Mouse (Mus musculus): ENCODE measurements around the gene Sox12. TPM values are rescaled to one million over a fixed set of nuclear protein-coding genes. Genes with fewer than 3 reads are reported as not detected.
A peak's percentile ranks its signal among the peaks of the same experiment; 100 is the strongest.

Sox12 gene
- polyA plus RNA-seq, 1 experiment from 2014 or later, result 20.7 TPM

GRCm38 (mm10) chr2:152347722-152348121 is 50.1 kb downstream of the Sox12 start:
- H3K4me3 ChIP-seq (ENCODE audit: low read depth, low read length), result no peak overlapping the region
- no peaks in the 10 kb centered on the region for H3K36me3 ChIP-seq (replicated peaks; ENCODE audit: control insufficient read depth, insufficient read depth, low read depth, low read length)
- DNase-seq (ENCODE audit: low spot score), result no peak
- H3K9ac ChIP-seq (replicated peaks; ENCODE audit: low read length), result no peak overlapping the region
- ATAC-seq (replicated peaks; ENCODE audit: insufficient number of reproducible peaks, low FRiP score, low TSS enrichment, low read depth), result no peak
- H3K27me3 ChIP-seq (ENCODE audit: control insufficient read depth, insufficient read depth, low read length), result no peaks in the 10 kb centered on the region
- no peaks in the 10 kb centered on the region for H3K9me3 ChIP-seq (replicated peaks; ENCODE audit: control insufficient read depth, low read length)
- no peak overlapping the region for H3K27ac ChIP-seq (replicated peaks; ENCODE audit: low read depth, low read length)
- WGBS, result 78% methylated on average over 2 of the region's 2 CpGs
- no peak overlapping the region for H3K4me2 ChIP-seq (ENCODE audit: low read depth, low read length)
- H3K4me1 ChIP-seq (ENCODE audit: control insufficient read depth, insufficient read depth, low read length), result no peaks in the 10 kb centered on the region

- 33% methylated on average over 9 of the region's 9 CpGs for WGBS
- Histone ChIP-seq H3K27ac (replicated peaks; ENCODE audit: low read depth, low read length) (no peak overlapping the region), H3K4me2 (ENCODE audit: low read depth, low read length) (no peak overlapping the region), H3K4me1 (ENCODE audit: control insufficient read depth, insufficient read depth, low read length) (no peaks in the 10 kb centered on the region), H3K4me3 (ENCODE audit: low read depth, low read length) (no peak overlapping the region), H3K9ac (replicated peaks; ENCODE audit: low read length) (no peak overlapping the region), H3K9me3 (replicated peaks; ENCODE audit: control insufficient read depth, low read length) (no peaks in the 10 kb centered on the region), H3K36me3 (replicated peaks; ENCODE audit: control insufficient read depth, insufficient read depth, low read depth, low read length) (no peaks in the 10 kb centered on the region), H3K27me3 (ENCODE audit: control insufficient read depth, insufficient read depth, low read length) (no peaks in the 10 kb centered on the region)
- DNase-seq (ENCODE audit: low spot score), result no peak
- no peak for ATAC-seq (replicated peaks; ENCODE audit: insufficient number of reproducible peaks, low FRiP score, low TSS enrichment, low read depth)
These were observed 50.9 kb downstream of the Sox12 start for GRCm38 (mm10) chr2:152346776-152347465.

DNA sequence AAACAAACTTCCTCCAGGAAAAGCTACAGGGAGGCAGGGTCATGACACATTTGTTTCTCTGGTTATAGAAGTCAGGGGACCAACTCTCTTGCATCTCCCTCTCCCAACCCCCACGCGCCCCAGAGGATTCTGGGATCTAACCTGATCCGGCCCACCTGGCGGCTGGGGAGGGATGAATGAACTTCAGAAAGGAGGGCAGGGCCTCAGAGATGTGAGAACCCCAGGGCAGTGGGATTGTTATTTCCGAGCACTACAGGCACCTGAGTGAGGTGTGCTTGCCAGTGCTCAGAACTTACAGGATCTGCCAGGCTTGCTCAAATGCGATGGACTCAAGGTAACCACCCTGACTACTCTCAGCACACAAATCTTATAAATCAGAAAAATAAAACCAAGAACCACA is 52.5 kb downstream of the Sox12 start:
- no peak for ATAC-seq (replicated peaks; ENCODE audit: insufficient number of reproducible peaks, low FRiP score, low TSS enrichment, low read depth)
- no peak overlapping the region for H3K27ac ChIP-seq (replicated peaks; ENCODE audit: low read depth, low read length)
- H3K9me3 ChIP-seq (replicated peaks; ENCODE audit: control insufficient read depth, low read length), result no peaks in the 10 kb centered on the region
- H3K4me3 ChIP-seq (ENCODE audit: low read depth, low read length), result no peak overlapping the region
- no peaks in the 10 kb centered on the region for H3K4me1 ChIP-seq (ENCODE audit: control insufficient read depth, insufficient read depth, low read length)
- DNase-seq (ENCODE audit: low spot score), result no peak
- H3K27me3 ChIP-seq (ENCODE audit: control insufficient read depth, insufficient read depth, low read length), result no peaks in the 10 kb centered on the region
- H3K4me2 ChIP-seq (ENCODE audit: low read depth, low read length), result no peak overlapping the region
- no peak overlapping the region for H3K9ac ChIP-seq (replicated peaks; ENCODE audit: low read length)
- no peaks in the 10 kb centered on the region for H3K36me3 ChIP-seq (replicated peaks; ENCODE audit: control insufficient read depth, insufficient read depth, low read depth, low read length)
- WGBS, result 54% methylated on average over 6 of the region's 6 CpGs

DNA sequence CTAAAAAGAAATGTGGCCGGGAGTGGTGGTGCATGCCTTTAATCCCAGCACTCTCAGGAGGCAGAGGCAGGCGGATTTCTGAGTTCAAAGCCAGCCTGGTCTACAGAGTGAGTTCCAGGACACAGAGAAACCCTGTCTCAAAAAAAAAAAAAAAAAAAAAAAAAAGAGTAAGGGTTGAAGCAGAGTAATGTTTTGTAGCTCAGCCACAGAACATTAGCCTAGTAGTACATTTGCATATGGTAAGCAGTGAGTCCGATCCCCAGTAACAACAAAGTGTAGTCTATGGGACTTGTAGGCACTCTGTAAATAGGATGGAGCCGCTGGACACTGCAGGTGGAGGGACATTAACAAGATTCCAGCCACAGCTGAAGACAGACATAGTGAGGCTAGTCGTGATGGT is 53.0 kb downstream of the Sox12 start:
- H3K9ac ChIP-seq (replicated peaks; ENCODE audit: low read length), result no peak overlapping the region
- ATAC-seq (replicated peaks; ENCODE audit: insufficient number of reproducible peaks, low FRiP score, low TSS enrichment, low read depth) (no peak), DNase-seq (ENCODE audit: low spot score) (no peak)
- H3K9me3 ChIP-seq (replicated peaks; ENCODE audit: control insufficient read depth, low read length), result no peaks in the 10 kb centered on the region
- no peaks in the 10 kb centered on the region for H3K36me3 ChIP-seq (replicated peaks; ENCODE audit: control insufficient read depth, insufficient read depth, low read depth, low read length)
- no peak overlapping the region for H3K4me2 ChIP-seq (ENCODE audit: low read depth, low read length)
- H3K27ac ChIP-seq (replicated peaks; ENCODE audit: low read depth, low read length), result no peak overlapping the region
- 63% methylated on average over 5 of the region's 5 CpGs for WGBS
- no peak overlapping the region for H3K4me3 ChIP-seq (ENCODE audit: low read depth, low read length)
- H3K27me3 ChIP-seq (ENCODE audit: control insufficient read depth, insufficient read depth, low read length), result no peaks in the 10 kb centered on the region
- no peaks in the 10 kb centered on the region for H3K4me1 ChIP-seq (ENCODE audit: control insufficient read depth, insufficient read depth, low read length)

DNA sequence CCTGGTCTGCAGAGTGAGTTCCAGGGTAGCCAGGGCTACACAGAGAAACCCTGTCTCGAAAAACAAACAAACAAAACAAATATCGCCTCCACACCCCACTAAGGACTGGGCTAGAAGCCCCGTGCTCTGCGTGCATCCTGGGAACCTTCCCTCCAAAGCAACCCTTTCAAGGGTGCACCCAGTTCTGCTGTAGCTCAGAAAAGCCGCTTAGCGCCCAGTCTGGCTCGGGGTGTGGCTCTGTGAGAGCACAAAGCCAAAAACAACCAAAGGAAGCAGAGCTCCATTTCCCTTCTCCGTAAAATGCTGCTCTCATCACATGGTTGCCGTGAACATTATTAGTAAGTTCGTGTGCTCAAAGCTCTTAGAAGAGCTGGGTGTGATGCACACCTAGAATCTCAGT is 53.5 kb downstream of the Sox12 start:
- Histone ChIP-seq H3K4me1 (ENCODE audit: control insufficient read depth, insufficient read depth, low read length) (no peaks in the 10 kb centered on the region), H3K27me3 (ENCODE audit: control insufficient read depth, insufficient read depth, low read length) (no peaks in the 10 kb centered on the region), H3K9ac (replicated peaks; ENCODE audit: low read length) (no peak overlapping the region), H3K4me3 (ENCODE audit: low read depth, low read length) (peak overlapping the region; percentile 43), H3K27ac (replicated peaks; ENCODE audit: low read depth, low read length) (no peak overlapping the region), H3K36me3 (replicated peaks; ENCODE audit: control insufficient read depth, insufficient read depth, low read depth, low read length) (no peaks in the 10 kb centered on the region), H3K4me2 (ENCODE audit: low read depth, low read length) (peak overlapping the region; percentile 78), H3K9me3 (replicated peaks; ENCODE audit: control insufficient read depth, low read length) (no peaks in the 10 kb centered on the region)
- no peak for ATAC-seq (replicated peaks; ENCODE audit: insufficient number of reproducible peaks, low FRiP score, low TSS enrichment, low read depth)
- no peak for DNase-seq (ENCODE audit: low spot score)
- 15% methylated on average over 10 of the region's 10 CpGs for WGBS

Other genes starting within 250 kb of the Sox12 start
- gene Csnk2a1, start 171.2 kb downstream of the Sox12 start, polyA plus RNA-seq (2014; fragmentation: Nextera tagmentation; extraction: Ambion mirVana), result 57.8 and 64.9 TPM in 2 replicates
- gene Tbc1d20, start 104.2 kb downstream of the Sox12 start, polyA plus RNA-seq (2014; fragmentation: Nextera tagmentation; extraction: Ambion mirVana), result 25.4 and 26.4 TPM in 2 replicates
- 58.2 and 64.9 TPM in 2 replicates for gene Rbck1, start 65.4 kb downstream of the Sox12 start, polyA plus RNA-seq (2014; fragmentation: Nextera tagmentation; extraction: Ambion mirVana)
- gene Trib3, start 54.0 kb downstream of the Sox12 start, polyA plus RNA-seq (2014; fragmentation: Nextera tagmentation; extraction: Ambion mirVana), result 1.4 and 1.7 TPM in 2 replicates
- 3.0 and 4.2 TPM in 2 replicates for gene Nrsn2, start 21.4 kb downstream of the Sox12 start, polyA plus RNA-seq (2014; fragmentation: Nextera tagmentation; extraction: Ambion mirVana)
- 61.6 and 67.7 TPM in 2 replicates for gene Zcchc3, start 17.0 kb upstream of the Sox12 start, polyA plus RNA-seq (2014; fragmentation: Nextera tagmentation; extraction: Ambion mirVana)
- gene 6820408C15Rik, start 17.5 kb upstream of the Sox12 start, polyA plus RNA-seq (2014; fragmentation: Nextera tagmentation; extraction: Ambion mirVana), result 0.17 and 0.24 TPM in 2 replicates
- not detected in 2 replicates for gene Defb23, start 66.6 kb upstream of the Sox12 start, polyA plus RNA-seq (2014; fragmentation: Nextera tagmentation; extraction: Ambion mirVana)
- not detected in 2 replicates for gene Defb20, start 79.0 kb upstream of the Sox12 start, polyA plus RNA-seq (2014; fragmentation: Nextera tagmentation; extraction: Ambion mirVana)
- gene Defb22, start 92.1 kb upstream of the Sox12 start, polyA plus RNA-seq (2014; fragmentation: Nextera tagmentation; extraction: Ambion mirVana), result not detected in 2 replicates
- not detected in 2 replicates for gene Defb26, start 113.6 kb upstream of the Sox12 start, polyA plus RNA-seq (2014; fragmentation: Nextera tagmentation; extraction: Ambion mirVana)
- not detected in 2 replicates for gene Defb28, start 120.2 kb upstream of the Sox12 start, polyA plus RNA-seq (2014; fragmentation: Nextera tagmentation; extraction: Ambion mirVana)
- gene Defb29, start 142.0 kb upstream of the Sox12 start, polyA plus RNA-seq (2014; fragmentation: Nextera tagmentation; extraction: Ambion mirVana), result not detected in 2 replicates
- gene Gm17416, start 171.3 kb upstream of the Sox12 start, polyA plus RNA-seq (2014; fragmentation: Nextera tagmentation; extraction: Ambion mirVana), result not detected in 2 replicates
- gene Defb21, start 174.7 kb upstream of the Sox12 start, polyA plus RNA-seq (2014; fragmentation: Nextera tagmentation; extraction: Ambion mirVana), result not detected in 2 replicates
- gene Defb19, start 182.2 kb upstream of the Sox12 start, polyA plus RNA-seq (2014; fragmentation: Nextera tagmentation; extraction: Ambion mirVana), result not detected in 2 replicates
- not detected in 2 replicates for gene Defb45, start 201.3 kb upstream of the Sox12 start, polyA plus RNA-seq (2014; fragmentation: Nextera tagmentation; extraction: Ambion mirVana)
- not detected in 2 replicates for gene Defb36, start 206.3 kb upstream of the Sox12 start, polyA plus RNA-seq (2014; fragmentation: Nextera tagmentation; extraction: Ambion mirVana)
- gene Defb25, start 225.0 kb upstream of the Sox12 start, polyA plus RNA-seq (2014; fragmentation: Nextera tagmentation; extraction: Ambion mirVana), result not detected in 2 replicates
- gene Rem1, start 228.9 kb upstream of the Sox12 start, polyA plus RNA-seq (2014; fragmentation: Nextera tagmentation; extraction: Ambion mirVana), result 0.36 and 0.91 TPM in 2 replicates

Measured in embryonic facial prominence, embryonic 11.5 days (tissue).